Mouse (Mus musculus) retina, embryonic 14.5 days (tissue): Measurements from ENCODE around the gene Atp6v0d1.

Source experiments
- DNase-seq: peaks from one replicate; pipeline ENCODE4 v3.0.0-alpha.2; 2015; ENCODE audit warnings: low spot score

The Atp6v0d1 gene

DNA sequence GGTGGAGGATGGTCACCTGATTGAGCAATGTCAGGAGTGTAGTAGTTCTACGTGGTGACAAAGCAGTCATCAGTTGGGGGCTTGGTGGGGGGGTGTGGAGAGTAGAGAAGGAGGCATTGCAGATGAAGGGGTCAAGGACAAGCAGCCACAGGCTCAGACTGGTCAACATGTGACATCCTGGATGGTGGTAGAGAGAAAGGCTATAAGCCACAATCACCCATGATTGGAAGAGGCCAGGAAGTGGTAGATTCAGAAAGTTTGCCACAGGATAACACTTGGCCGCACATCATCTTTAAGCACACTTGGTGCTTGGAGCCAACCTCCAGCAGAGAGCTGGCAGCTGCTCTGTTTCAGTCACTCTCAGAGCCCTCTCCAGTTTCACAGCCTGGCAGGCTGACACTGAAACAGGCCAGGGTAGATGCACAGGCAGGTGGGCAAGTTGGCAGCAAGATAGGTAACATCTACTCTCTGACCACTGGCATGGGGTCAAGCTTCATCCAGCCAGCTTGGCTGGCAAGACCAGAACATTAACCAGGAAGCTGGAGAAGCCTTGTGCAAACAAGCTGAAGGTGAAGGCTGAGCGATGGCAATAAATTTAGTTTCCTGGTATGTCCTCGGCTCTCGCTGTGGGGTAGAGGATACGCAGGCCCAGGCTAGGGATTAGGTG lies 28.7 kb downstream of the Atp6v0d1 start:
- no peak for DNase-seq

DNA sequence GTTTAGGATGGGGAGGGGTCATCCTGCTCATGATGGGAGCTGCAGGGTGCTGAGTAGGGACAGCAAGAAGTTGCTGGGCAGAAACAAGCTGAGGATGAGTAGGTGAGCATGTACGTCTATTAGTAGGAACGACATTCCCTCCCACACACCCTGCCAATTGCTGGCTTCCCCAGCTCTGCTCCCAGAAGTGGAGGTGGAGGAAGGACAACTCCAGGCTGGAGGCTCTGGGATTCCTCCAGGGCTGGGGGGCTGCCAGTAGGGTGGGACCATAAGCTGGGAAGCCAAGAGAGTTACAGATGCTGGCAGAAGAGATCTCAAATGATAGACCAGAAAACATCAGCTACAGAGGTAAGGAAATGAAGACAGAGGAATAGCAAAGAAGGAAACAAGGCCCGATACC lies 29.3 kb downstream of the Atp6v0d1 start:
- DNase-seq = no peak

DNA sequence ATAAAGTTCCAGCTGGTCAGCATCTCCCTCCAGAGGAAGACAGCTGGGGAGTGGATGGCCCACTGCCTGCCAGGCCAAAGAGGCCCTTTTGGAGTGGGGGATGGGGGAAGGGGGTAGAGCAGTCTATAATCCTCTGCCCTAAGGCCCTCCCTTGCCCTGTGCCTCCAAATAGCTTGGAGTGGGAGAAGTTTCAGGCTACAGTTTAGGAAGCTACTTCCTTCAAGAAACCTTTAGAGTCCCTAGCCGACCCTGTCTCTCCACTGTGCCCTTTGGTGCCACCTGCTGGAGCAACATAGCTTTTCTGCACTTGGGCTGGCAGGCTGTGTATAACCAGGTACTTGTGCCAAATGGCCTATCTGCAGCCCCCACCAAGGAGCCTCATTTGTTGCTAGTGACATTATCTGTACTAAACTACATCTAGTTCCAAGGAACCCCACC lies 31.9 kb downstream of the Atp6v0d1 start:
- DNase-seq = peak; percentile 88

DNA sequence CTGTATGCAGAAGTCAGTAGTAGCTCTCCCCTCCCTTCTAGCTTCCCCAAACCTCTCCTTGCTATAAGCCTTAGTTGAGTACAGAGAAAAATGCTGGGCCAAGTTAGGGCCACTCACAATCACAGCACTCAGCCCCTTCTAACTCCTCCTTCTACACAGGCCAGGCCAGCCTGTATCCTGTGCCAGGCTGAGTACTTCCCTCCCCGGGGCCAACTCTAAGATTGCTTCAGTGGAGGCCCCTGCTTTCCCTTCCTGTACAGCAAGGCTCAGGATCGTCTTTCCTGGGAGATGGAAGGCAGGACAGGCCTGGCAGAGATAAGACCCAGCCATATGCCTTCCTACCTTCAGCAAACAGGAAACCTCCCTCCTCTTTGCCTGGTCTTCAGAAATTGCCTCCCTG lies 32.4 kb downstream of the Atp6v0d1 start:
- DNase-seq = no peak

DNA sequence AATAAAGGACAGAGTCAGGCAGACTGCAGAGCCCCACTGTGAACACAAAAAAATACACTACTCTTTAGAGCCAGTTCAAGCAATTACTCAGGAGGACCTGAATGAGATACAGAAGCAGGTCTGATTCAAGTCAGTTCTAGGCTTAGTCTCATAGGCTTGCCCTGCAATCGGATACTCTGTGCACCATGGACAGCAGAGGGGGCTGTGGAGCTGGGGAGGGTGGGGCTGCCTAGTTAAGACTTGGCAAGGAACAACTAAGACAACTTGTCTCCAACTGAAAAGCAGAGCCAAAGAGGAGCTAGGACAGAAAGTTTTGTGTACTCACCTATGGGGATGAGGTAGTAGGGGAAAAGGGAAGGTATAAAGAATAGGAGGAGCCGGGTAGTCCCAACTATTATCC lies 34.1 kb downstream of the Atp6v0d1 start:
- no peak for DNase-seq

DNA sequence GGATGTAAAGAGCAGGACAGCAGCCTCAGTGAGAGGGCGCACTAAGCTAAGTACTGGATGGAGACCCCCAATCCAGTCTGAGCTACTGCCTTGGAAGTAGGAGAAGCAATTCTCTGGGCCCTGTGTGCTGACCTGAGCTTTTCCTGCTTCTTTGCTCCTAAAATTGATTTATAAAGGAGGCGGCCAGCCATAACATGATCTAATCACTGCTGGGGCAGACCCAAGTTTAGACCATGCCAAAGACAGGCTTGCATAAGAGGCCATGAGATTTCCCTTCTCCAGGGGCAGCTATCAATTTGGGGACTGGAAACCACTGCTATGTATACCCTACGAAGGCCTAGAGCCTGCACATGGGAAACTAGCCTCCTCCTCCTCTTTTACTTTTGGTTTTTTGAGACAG lies 36.6 kb downstream of the Atp6v0d1 start:
- DNase-seq = no peak

DNA sequence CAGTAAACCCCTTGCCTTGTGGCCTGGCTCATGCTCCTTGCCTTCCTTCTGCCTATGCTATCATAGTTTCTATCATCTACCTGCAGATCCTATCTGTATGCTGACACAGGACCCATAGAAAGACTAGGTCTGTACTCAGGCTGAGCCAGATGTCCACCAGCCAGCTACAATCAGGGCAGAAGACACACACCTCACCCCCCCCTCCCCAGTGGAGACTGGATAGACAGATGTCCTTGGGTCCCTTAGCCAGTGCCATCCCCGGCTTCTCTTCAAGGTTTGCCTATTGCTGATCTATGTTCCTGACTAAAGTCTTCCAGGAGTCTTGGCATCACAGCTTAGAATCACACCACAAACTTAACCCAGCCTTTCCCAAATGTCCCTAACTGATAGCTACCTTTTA lies 37.6 kb downstream of the Atp6v0d1 start:
- DNase-seq = no peak

DNA sequence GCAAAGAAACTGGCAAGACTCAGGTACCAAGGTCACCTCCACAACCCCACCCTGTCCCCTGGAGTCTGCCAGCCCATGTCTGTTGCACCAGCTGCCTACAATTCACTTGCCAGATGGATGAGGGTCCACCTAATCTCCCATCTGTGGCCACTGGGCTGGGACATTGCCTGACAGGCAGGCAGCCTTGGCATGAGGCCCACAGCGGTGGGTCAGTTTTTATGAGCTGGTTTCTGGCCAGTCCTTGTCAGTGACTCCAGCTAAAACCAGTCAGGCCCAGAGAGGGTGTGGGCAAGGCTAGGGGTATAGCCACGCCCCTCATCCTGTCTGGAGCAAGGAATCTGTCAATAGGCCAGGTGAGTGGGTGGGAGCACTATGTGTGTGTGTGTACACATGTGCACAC lies 38.7 kb downstream of the Atp6v0d1 start:
- DNase-seq = no peak

DNA sequence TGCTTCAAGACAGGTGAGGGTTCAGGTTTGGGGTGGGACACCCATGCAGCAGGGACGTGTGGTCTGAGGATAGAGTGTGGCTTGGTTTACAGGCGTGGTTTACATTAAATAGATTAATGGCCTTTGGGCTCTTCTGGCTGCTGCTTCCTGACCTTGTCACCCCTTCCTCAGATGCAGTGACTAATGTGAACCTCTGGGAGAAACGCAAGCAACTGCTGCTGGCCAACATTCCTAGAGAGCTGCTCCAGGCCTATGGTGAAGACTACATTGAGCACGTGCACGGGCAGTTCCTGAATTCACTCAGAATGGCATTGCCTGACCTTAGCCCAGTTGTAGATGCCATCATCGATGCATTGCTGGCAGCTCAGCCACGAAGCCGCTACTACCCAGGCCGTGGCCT lies 43.0 kb downstream of the Atp6v0d1 start:
- no peak for DNase-seq

DNA sequence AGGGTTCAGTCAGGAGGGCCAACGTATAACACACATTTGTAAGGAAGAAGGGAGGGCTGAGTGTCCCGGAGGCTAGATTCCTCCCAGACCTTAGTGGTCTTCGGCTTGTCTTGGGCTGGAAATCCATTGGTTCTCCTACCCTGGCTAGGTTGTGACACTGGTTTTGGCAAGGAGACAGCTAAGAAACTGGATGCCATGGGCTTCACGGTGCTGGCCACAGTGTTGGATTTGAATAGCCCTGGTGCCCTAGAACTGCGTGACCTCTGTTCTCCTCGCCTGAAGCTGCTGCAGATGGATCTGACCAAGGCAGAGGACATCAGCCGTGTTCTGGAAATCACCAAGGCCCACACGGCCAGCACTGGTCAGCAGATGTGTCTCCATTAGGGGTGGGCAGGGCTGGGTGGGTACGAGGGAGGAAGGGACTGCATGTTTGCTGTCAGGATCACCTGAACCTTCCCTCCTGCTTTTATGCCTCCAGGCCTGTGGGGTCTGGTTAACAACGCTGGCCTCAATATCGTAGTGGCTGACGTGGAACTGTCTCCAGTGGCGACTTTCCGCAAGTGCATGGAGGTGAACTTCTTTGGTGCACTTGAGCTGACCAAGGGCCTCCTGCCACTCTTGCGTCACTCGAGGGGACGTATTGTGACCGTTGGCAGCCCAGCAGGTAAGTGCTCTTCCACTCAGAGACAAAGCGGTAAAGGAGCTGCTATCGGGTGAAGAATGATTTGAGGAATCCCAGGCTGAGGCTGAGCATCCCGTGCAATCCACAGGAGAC lies 43.7 kb downstream of the Atp6v0d1 start:
- no peak for DNase-seq

DNA sequence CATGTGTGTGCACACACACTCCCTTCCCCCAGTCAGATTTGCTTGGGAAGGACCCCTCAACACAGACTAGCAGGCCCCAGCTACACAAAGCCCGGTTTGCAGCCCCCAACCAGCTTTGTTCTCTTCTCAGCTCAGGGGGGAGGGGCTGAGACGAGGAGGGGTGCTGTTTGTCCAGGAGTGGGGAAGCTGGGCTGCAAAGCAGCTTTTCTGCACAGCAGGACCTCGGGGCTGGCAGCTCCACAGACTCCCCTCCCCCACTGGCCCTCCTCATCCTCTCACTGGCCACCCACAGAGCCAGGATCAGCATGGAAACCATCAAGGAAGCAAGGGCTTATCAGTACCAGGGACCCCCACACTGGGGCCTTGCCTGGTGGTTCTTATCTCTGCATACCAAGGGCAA lies 44.8 kb downstream of the Atp6v0d1 start:
- peak; percentile 41 for DNase-seq

DNA sequence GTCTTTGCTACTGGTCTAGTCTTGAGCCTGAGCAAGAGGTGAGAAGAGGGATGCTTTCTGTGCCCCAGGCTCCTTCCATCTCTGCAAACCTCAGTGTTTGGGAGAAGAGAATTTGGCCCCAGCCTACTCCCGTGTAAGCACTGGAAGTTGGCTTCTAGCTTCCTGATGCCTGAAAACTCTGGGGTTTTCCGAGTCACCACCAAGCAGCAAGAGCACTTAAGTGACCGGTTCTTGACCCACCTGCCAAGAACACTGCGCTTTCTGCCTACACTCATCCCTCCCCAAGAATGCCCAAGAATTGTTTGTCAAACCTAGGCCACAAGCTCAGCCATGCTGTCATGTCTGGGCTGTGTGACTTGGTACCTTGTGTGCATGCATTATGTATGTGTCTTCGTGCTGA lies 45.3 kb downstream of the Atp6v0d1 start:
- DNase-seq = no peak

DNA sequence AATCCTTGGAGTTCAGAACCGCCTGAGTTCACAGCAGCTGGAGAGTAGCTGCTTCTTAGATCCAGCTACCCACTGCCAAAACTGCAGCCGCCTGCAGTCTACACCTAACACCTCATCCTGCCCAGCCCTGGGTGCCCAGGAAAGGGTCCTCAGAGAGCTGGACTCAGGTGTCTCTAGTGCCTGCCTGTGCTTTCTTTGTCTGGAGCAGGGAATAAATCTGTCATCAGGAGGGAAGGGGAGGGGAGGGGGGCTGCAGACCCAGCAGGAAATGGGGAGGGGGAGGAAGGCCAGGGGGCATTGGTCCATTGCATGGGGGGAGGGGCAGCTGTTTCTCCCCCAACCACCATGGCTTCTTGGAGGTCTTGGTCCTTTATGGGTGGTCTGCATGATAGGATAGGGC lies 46.3 kb downstream of the Atp6v0d1 start:
- no peak for DNase-seq

DNA sequence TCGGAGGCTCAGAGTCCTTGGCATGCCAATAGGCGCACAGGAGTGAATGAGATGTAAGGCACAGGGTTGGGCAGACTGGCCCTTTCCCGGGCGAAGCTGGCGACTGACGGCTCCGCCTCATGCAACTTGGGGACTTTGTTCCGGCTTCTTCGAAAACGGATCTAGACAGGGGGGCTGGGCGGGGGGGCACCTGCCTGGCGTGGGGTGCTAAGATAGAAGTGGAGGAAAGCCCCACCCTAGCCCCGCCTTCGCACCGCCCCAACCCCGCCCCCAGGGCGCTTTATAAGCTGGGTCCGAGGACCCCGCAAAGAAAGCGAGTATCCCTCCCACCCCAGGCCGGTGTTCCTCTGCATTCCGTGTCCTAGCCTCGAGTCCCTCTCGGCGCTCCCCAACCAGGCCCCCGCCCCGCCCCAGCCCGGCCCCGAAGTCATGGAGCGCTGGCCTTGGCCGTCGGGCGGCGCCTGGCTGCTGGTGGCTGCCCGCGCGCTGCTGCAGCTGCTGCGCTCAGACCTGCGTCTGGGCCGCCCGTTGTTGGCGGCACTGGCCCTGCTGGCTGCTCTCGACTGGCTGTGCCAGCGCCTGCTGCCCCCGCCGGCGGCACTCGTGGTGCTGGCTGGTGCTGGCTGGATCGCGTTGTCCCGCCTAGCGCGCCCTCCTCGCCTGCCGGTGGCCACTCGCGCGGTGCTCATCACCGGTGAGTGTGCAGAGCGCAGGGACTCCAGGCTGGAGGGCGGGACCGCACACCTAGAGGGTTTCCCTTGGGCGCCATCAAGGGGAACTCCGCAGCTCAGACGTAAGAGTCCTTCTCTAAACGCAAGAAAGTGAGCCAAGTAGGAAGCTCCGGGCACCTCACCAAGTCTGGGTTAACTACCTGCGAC lies 47.2 kb downstream of the Atp6v0d1 start, which contains the start of gene Hsd11b2:
Gene Hsd11b2 (plus strand): TSS at position 320 of the 878 bp plus-strand sequence.
- DNase-seq = peak; percentile 68

DNA sequence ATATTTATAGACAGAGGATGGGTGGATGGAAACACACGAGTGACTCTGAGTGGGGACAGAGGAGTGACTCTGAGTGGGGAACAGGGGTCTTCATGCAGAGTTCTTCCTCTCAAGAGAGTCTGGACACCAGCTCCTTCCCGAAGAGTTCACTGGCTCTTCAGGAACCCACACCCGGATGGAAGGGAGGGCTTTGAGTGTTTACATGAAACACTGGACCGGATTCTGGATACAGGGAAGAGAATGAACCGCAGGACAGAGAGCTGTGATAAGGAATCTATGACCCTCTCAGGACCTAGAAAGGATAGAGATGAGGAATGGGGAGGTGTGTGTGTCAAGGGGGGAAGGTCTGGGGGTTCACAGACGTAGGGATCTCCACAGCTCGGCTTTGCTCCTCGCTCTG lies 48.5 kb downstream of the Atp6v0d1 start:
- DNase-seq = no peak

DNA sequence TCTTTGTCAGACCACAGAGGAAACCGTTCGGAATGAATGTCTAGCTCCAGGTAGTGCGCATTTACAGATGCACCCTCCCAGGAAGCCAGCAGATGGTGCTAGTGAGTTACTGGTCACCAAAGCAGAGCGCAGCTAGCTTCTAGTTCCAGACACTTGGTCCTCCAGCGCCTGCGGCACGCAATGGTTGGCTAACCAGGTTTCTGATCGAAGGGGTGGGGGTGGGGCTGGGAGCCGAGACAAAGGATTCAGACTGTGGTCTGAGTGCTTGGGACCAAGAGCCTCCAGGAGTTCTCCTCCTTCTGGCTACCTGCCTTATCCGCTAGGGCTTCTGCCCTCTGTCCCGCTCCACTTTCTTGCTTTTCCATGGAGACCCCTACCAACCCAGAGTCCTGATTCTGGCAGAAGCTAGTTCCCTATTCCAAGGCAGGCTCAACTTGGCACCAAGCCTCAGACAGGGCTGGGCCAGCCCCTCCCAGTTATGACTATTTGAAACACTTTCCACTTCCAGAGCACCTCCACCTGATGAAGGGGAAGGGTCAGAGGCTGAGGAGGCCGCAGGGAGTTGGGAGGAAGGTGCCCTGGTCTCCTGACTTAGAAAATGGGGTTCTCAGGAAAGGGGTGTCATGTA lies 49.7 kb downstream of the Atp6v0d1 start:
- DNase-seq = peak; percentile 93

DNA sequence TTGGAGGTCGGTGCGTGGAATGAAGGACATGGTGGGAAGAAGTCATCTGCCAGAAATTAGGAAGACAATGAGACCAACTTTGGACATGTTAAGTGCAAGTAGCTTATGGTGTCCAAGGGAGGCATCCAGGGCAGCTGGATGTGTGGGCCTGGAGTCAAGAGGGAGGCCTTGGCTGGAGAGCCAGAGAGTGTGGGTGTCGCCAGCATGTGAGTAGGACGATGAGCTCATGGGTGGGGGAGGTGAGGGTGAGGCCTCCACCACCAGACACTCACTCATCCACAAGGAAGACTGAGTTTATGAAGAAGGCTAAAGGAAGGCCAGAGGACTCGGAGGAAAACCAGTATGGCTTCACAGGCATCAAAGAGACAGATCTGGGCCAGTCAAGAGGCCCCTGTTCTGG lies 51.2 kb downstream of the Atp6v0d1 start:
- DNase-seq = no peak

DNA sequence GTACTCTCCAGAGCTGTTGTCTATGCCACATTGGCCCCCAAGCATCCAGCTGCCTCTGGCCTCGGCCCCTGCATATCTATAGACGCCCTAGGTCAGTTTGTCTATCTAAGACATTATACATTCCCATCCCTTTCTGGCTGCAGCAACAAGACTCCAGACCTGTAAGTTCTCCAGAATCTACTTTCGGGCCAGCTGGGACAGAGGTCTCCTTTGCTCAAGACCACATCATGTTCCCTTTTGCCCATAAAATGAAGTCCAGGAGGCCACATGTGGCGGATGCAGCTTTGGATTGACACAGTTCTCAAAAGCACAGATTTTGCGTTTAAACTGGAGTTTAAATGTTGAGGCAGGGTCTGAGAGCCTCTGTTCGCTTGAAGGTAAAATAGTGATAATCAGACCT lies 51.7 kb downstream of the Atp6v0d1 start:
- no peak for DNase-seq

DNA sequence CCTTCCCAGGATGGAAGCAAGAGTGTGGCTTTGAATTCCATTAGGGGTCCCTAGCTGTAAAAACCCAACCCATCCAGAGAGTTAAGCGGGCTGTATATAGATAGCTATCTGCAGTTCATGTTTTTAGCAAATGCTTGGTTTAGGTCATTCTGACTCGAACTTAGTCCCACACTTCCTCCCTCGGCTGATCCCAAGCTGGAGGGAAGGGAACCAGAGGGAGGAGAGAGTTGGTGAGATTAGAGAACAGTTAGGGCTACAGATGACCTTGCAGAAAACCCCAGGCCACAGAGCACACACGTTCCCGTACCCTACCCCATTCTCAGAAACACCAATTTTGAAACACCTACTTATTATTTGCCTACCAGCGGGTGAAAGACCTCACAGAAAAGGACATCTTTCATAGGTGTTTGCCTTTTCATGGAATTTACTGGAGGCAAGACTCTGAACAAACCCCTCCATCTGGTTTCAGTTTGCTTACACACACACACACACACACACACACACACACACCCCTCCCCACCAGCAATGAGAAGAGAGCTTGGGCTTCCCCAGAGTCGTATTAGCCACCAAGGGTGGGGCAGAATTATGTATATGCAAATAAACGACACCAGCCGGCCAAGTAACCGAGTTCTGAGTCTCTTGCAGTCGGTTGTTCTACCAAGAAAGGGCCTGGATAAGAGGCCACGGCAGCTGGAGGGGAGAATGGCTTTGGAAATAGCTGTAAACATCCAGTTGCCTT lies 55.7 kb downstream of the Atp6v0d1 start:
- DNase-seq = no peak

DNA sequence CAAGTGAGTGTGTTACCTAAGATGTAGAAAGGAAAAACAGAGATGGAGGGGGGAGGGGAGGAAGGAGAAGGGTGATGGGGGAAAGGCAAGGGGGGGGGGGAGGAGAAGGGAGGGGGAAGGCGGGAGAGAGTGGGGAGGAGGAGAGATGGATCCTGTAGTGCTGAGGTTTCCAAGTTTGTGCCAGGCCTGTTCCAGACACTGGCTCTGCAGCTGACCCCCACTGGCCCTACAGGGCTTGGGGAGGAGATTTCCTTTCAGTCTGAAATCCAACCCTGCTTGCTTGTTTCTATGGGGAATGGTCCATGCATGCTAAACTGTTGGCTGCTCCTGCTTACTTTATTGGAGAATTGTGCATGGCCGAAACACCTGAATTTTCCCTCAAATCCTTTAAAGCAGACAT lies 57.1 kb downstream of the Atp6v0d1 start:
- DNase-seq = no peak

DNA sequence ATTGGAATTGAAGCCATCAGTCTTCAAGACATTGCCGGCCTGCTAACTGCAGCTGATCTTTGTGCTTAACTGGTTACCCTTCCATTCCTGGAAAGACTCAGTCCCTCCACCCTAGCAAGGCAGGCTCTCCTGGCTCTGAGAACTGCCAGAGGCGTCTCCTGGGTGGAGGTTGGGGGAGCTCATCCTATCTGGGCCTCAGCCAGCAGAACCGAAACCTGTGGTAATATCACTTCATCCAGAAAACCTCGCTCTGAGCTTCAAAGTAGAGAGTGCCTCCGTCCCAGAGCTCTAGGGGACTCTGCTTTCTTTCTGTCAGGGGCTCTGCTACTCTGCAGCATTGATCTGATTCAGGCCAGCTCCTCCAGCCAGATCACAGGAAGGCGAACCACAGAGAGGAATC lies 58.9 kb downstream of the Atp6v0d1 start:
- no peak for DNase-seq

DNA sequence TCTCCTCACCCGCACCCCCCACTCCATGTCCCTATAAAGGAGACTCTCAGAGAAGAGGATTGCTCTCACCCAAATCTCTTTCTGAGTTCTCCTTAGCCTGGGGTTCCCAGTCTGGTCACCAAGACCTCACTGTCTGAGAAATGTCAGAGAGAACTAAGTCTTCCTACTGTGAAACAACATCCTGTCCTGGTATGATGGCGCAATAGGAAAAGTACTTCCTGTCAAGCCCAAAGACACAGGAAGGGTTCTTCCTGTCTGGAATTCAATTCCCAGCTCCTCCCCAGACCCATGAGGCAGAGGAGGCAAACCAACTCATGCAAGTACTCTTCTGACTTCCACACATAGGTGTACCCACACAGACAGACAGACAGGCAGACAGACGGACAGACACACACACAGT lies 61.2 kb downstream of the Atp6v0d1 start:
- no peak for DNase-seq
